Mouse (Mus musculus): ENCODE measurements at regions not wholly inside any gene's neighbourhood (a gene's known extent, or its start where the extent isn't known, plus 50 kb on each side); places are given as distances from the start of the nearest gene placed in this dataset.

- 37% methylated on average over 7 of the region's 7 CpGs for WGBS
- Histone ChIP-seq H3K9me3 (ENCODE audit: control insufficient read depth, low read length) (no peaks in the 10 kb centered on the region), H3K4me1 (ENCODE audit: control insufficient read depth, insufficient read depth, low read length) (peaks cover 6% of the 10 kb centered on the region; the same call in 1 of the 2 replicates), H3K4me2 (ENCODE audit: low read depth, low read length) (no peak overlapping the region), H3K27ac (ENCODE audit: low read depth, low read length) (peak overlapping the region; percentile 23; the same call in 1 of the 2 replicates), H3K27me3 (ENCODE audit: control insufficient read depth, insufficient read depth, low read length) (no peaks in the 10 kb centered on the region), H3K9ac (replicated peaks; ENCODE audit: low read depth, low read length) (no peak overlapping the region), H3K4me3 (ENCODE audit: low read depth, low read length) (no peak overlapping the region), H3K36me3 (ENCODE audit: control insufficient read depth, insufficient read depth, low read length) (no peaks in the 10 kb centered on the region)
- ATAC-seq (ENCODE audit: low read depth) = no peak
Measured at GRCm38 (mm10) chr2:174859533-174859932, 99.1 kb downstream of the Edn3 start.

GRCm38 (mm10) chr2:174864657-174865056 is 104.2 kb downstream of the Edn3 start:
- Histone ChIP-seq H3K27me3 (ENCODE audit: control insufficient read depth, insufficient read depth, low read length) (no peaks in the 10 kb centered on the region), H3K9me3 (ENCODE audit: control insufficient read depth, low read length) (no peaks in the 10 kb centered on the region), H3K4me3 (ENCODE audit: low read depth, low read length) (no peak overlapping the region), H3K36me3 (ENCODE audit: control insufficient read depth, insufficient read depth, low read length) (no peaks in the 10 kb centered on the region), H3K4me1 (ENCODE audit: control insufficient read depth, insufficient read depth, low read length) (no peaks in the 10 kb centered on the region), H3K4me2 (ENCODE audit: low read depth, low read length) (no peak overlapping the region), H3K9ac (replicated peaks; ENCODE audit: low read depth, low read length) (no peak overlapping the region), H3K27ac (ENCODE audit: low read depth, low read length) (no peak overlapping the region)
- WGBS = 49% methylated on average over 3 of the region's 3 CpGs
- ATAC-seq (ENCODE audit: low read depth) = no peak

- no peak overlapping the region for H3K9ac ChIP-seq (replicated peaks; ENCODE audit: low read depth, low read length)
- H3K4me2 ChIP-seq (ENCODE audit: low read depth, low read length) = no peak overlapping the region
- no peaks in the 10 kb centered on the region for H3K27me3 ChIP-seq (ENCODE audit: control insufficient read depth, insufficient read depth, low read length)
- H3K27ac ChIP-seq (ENCODE audit: low read depth, low read length) = no peak overlapping the region
- H3K9me3 ChIP-seq (ENCODE audit: control insufficient read depth, low read length) = no peaks in the 10 kb centered on the region
- no peaks in the 10 kb centered on the region for H3K36me3 ChIP-seq (ENCODE audit: control insufficient read depth, insufficient read depth, low read length)
- WGBS = 91% methylated on average over 8 of the region's 8 CpGs
- H3K4me1 ChIP-seq (ENCODE audit: control insufficient read depth, insufficient read depth, low read length) = no peaks in the 10 kb centered on the region
- ATAC-seq (ENCODE audit: low read depth) = no peak
- H3K4me3 ChIP-seq (ENCODE audit: low read depth, low read length) = no peak overlapping the region
Measured at GRCm38 (mm10) chr2:174866546-174866945, 106.1 kb downstream of the Edn3 start.

- Histone ChIP-seq H3K4me2 (ENCODE audit: low read depth, low read length) (no peak overlapping the region), H3K4me1 (ENCODE audit: control insufficient read depth, insufficient read depth, low read length) (no peaks in the 10 kb centered on the region), H3K9ac (replicated peaks; ENCODE audit: low read depth, low read length) (no peak overlapping the region), H3K9me3 (ENCODE audit: control insufficient read depth, low read length) (no peaks in the 10 kb centered on the region), H3K27me3 (ENCODE audit: control insufficient read depth, insufficient read depth, low read length) (no peaks in the 10 kb centered on the region), H3K36me3 (ENCODE audit: control insufficient read depth, insufficient read depth, low read length) (no peaks in the 10 kb centered on the region), H3K27ac (ENCODE audit: low read depth, low read length) (no peak overlapping the region), H3K4me3 (ENCODE audit: low read depth, low read length) (no peak overlapping the region)
- WGBS = 72% methylated on average over 5 of the region's 5 CpGs
- no peak for ATAC-seq (ENCODE audit: low read depth)
Measured at GRCm38 (mm10) chr2:174867397-174867796, 107.0 kb downstream of the Edn3 start.

GRCm38 (mm10) chr2:174868186-174868585 is 107.8 kb downstream of the Edn3 start:
- Histone ChIP-seq H3K9me3 (ENCODE audit: control insufficient read depth, low read length) (no peaks in the 10 kb centered on the region), H3K27ac (ENCODE audit: low read depth, low read length) (no peak overlapping the region), H3K9ac (replicated peaks; ENCODE audit: low read depth, low read length) (no peak overlapping the region), H3K27me3 (ENCODE audit: control insufficient read depth, insufficient read depth, low read length) (no peaks in the 10 kb centered on the region), H3K36me3 (ENCODE audit: control insufficient read depth, insufficient read depth, low read length) (no peaks in the 10 kb centered on the region), H3K4me3 (ENCODE audit: low read depth, low read length) (no peak overlapping the region), H3K4me2 (ENCODE audit: low read depth, low read length) (no peak overlapping the region), H3K4me1 (ENCODE audit: control insufficient read depth, insufficient read depth, low read length) (no peaks in the 10 kb centered on the region)
- no peak for ATAC-seq (ENCODE audit: low read depth)
- 73% methylated on average over 3 of the region's 3 CpGs for WGBS

- no peak for ATAC-seq (ENCODE audit: low read depth)
- WGBS = 68% methylated on average over 8 of the region's 8 CpGs
Measured at GRCm38 (mm10) chr2:174868743-174869369, 108.4 kb downstream of the Edn3 start.

GRCm38 (mm10) chr2:174870284-174870683 is 109.9 kb downstream of the Edn3 start:
- Histone ChIP-seq H3K9ac (replicated peaks; ENCODE audit: low read depth, low read length) (no peak overlapping the region), H3K4me1 (ENCODE audit: control insufficient read depth, insufficient read depth, low read length) (no peaks in the 10 kb centered on the region), H3K4me3 (ENCODE audit: low read depth, low read length) (no peak overlapping the region), H3K9me3 (ENCODE audit: control insufficient read depth, low read length) (no peaks in the 10 kb centered on the region), H3K36me3 (ENCODE audit: control insufficient read depth, insufficient read depth, low read length) (no peaks in the 10 kb centered on the region), H3K27ac (ENCODE audit: low read depth, low read length) (no peak overlapping the region), H3K27me3 (ENCODE audit: control insufficient read depth, insufficient read depth, low read length) (no peaks in the 10 kb centered on the region), H3K4me2 (ENCODE audit: low read depth, low read length) (no peak overlapping the region)
- ATAC-seq (ENCODE audit: low read depth) = no peak
- WGBS = 77% methylated on average over 5 of the region's 5 CpGs

More at GRCm38 (mm10) chr2:174868743-174869369, 108.4 kb downstream of the Edn3 start:
- no peak overlapping the region for H3K4me2 ChIP-seq (ENCODE audit: low read depth, low read length)
- no peaks in the 10 kb centered on the region for H3K27me3 ChIP-seq (ENCODE audit: control insufficient read depth, insufficient read depth, low read length)
- H3K27ac ChIP-seq (ENCODE audit: low read depth, low read length) = no peak overlapping the region
- H3K4me3 ChIP-seq (ENCODE audit: low read depth, low read length) = no peak overlapping the region
- no peaks in the 10 kb centered on the region for H3K36me3 ChIP-seq (ENCODE audit: control insufficient read depth, insufficient read depth, low read length)
- no peaks in the 10 kb centered on the region for H3K4me1 ChIP-seq (ENCODE audit: control insufficient read depth, insufficient read depth, low read length)
- H3K9ac ChIP-seq (replicated peaks; ENCODE audit: low read depth, low read length) = no peak overlapping the region
- no peaks in the 10 kb centered on the region for H3K9me3 ChIP-seq (ENCODE audit: control insufficient read depth, low read length)

- Histone ChIP-seq H3K36me3 (ENCODE audit: control insufficient read depth, insufficient read depth, low read length) (no peaks in the 10 kb centered on the region), H3K4me3 (ENCODE audit: low read depth, low read length) (no peak overlapping the region), H3K4me1 (ENCODE audit: control insufficient read depth, insufficient read depth, low read length) (no peaks in the 10 kb centered on the region), H3K27ac (ENCODE audit: low read depth, low read length) (no peak overlapping the region), H3K4me2 (ENCODE audit: low read depth, low read length) (no peak overlapping the region), H3K9me3 (ENCODE audit: control insufficient read depth, low read length) (no peaks in the 10 kb centered on the region), H3K9ac (replicated peaks; ENCODE audit: low read depth, low read length) (no peak overlapping the region), H3K27me3 (ENCODE audit: control insufficient read depth, insufficient read depth, low read length) (no peaks in the 10 kb centered on the region)
- 0 out of 2 replicates have a peak, but pooled peaks have one; percentile 31 for ATAC-seq (ENCODE audit: low read depth)
- WGBS = 73% methylated on average over 10 of the region's 10 CpGs
Measured at GRCm38 (mm10) chr2:174871225-174871624, 110.8 kb downstream of the Edn3 start.

- peak; percentile 21; the same call in 1 of the 2 replicates for ATAC-seq (ENCODE audit: low read depth)
- no peak overlapping the region for H3K9ac ChIP-seq (replicated peaks; ENCODE audit: low read depth, low read length)
- H3K9me3 ChIP-seq (ENCODE audit: control insufficient read depth, low read length) = no peaks in the 10 kb centered on the region
- WGBS = 52% methylated on average over 3 of the region's 3 CpGs
- no peak overlapping the region for H3K4me2 ChIP-seq (ENCODE audit: low read depth, low read length)
- H3K4me3 ChIP-seq (ENCODE audit: low read depth, low read length) = no peak overlapping the region
- no peak overlapping the region for H3K27ac ChIP-seq (ENCODE audit: low read depth, low read length)
- H3K27me3 ChIP-seq (ENCODE audit: control insufficient read depth, insufficient read depth, low read length) = no peaks in the 10 kb centered on the region
- no peaks in the 10 kb centered on the region for H3K4me1 ChIP-seq (ENCODE audit: control insufficient read depth, insufficient read depth, low read length)
- H3K36me3 ChIP-seq (ENCODE audit: control insufficient read depth, insufficient read depth, low read length) = no peaks in the 10 kb centered on the region
Measured at GRCm38 (mm10) chr2:174871844-174872243, 111.4 kb downstream of the Edn3 start.

All from neural tube, embryonic 14.5 days (tissue).